Mouse (Mus musculus) midbrain, embryonic 15.5 days (tissue): ENCODE measurements around the gene Lpar3. TPM values are rescaled to one million over a fixed set of nuclear protein-coding genes. Genes with fewer than 3 reads are reported as not detected.

Source experiments
- ATAC-seq: fragments of 200-750 bp; cut with Nextera tagmentation; replicated peaks from 2 replicates; pipeline ENCODE4 v1.8.0; 2017; ENCODE audit warnings: moderate TSS enrichment
- H3K27ac ChIP-seq: fragments of 300-500 bp; sonication (generic); 2 replicates; pipeline ENCODE4 v1.5.1; 2015; ENCODE audit warnings: mild to moderate bottlenecking, inconsistent platforms
- H3K27me3 ChIP-seq: fragments of 300-500 bp; sonication (generic); replicated peaks from 2 replicates; pipeline ENCODE4 v1.6.1; 2015; ENCODE audit warnings: inconsistent platforms
- H3K36me3 ChIP-seq: fragments of 300-500 bp; sonication (generic); replicated peaks from 2 replicates; pipeline ENCODE4 v1.6.1; 2015; ENCODE audit warnings: inconsistent platforms
- H3K4me1 ChIP-seq: fragments of 300-500 bp; sonication (generic); 2 replicates; pipeline ENCODE4 v1.6.1; 2015; ENCODE audit warnings: inconsistent platforms
- H3K4me2 ChIP-seq: fragments of 300-500 bp; sonication (generic); 2 replicates; pipeline ENCODE4 v1.6.1; 2015; ENCODE audit warnings: inconsistent platforms, mild to moderate bottlenecking, moderate library complexity
- H3K4me3 ChIP-seq: fragments of 300-500 bp; sonication (generic); 2 replicates; pipeline ENCODE4 v1.5.1; 2015; ENCODE audit warnings: mild to moderate bottlenecking, inconsistent platforms
- H3K9ac ChIP-seq: fragments of 300-500 bp; sonication (generic); 2 replicates; pipeline ENCODE4 v1.6.1; 2015; ENCODE audit warnings: mild to moderate bottlenecking, inconsistent platforms
- H3K9me3 ChIP-seq: fragments of 300-500 bp; sonication (generic); 2 replicates; pipeline ENCODE4 v1.6.1; 2016; ENCODE audit warnings: inconsistent platforms
- WGBS: fragments of 180-500 bp; shearing (Covaris S2); methylation state at CpG from one replicate; pipeline ENCODE4 v1.1.7; 2015; ENCODE audit warnings: mixed read lengths; 5-methylcytosine and 5-hydroxymethylcytosine counted together
- polyA plus RNA-seq: library from polyadenylated mRNA; unstranded; fragments of >200 nt; fragmentation: Nextera tagmentation; extraction: Ambion mirVana; gene quantifications from 2 replicates; pipeline ENCODE4 v1.2.1, GENCODE M21; 2015

The Lpar3 gene
- polyA plus RNA-seq, 1 experiment from 2014 or later, result 0.61 TPM

GRCm38 (mm10) chr3:146213336-146213735 lies 7.4 kb upstream of the Lpar3 start:
- no peak overlapping the region for H3K9ac ChIP-seq
- H3K36me3 ChIP-seq, result no peaks in the 10 kb centered on the region
- no peak overlapping the region for H3K4me3 ChIP-seq
- no peak overlapping the region for H3K4me2 ChIP-seq
- no peaks in the 10 kb centered on the region for H3K4me1 ChIP-seq
- no peaks in the 10 kb centered on the region for H3K27me3 ChIP-seq
- no peak for ATAC-seq
- 83% methylated on average over 5 of the region's 5 CpGs for WGBS
- H3K27ac ChIP-seq, result no peak overlapping the region
- H3K9me3 ChIP-seq, result no peaks in the 10 kb centered on the region

GRCm38 (mm10) chr3:146216561-146216960 lies 4.2 kb upstream of the Lpar3 start:
- no peak overlapping the region for H3K9ac ChIP-seq
- no peak for ATAC-seq
- WGBS, result 98% methylated on average over 3 of the region's 3 CpGs

GRCm38 (mm10) chr3:146224271-146224670 lies 3.5 kb downstream of the Lpar3 start:
- no peak overlapping the region for H3K4me2 ChIP-seq
- no peaks in the 10 kb centered on the region for H3K36me3 ChIP-seq
- no peaks in the 10 kb centered on the region for H3K9me3 ChIP-seq
- no peak for ATAC-seq
- peaks cover 11% of the 10 kb centered on the region for H3K4me1 ChIP-seq
- 78% methylated on average over 4 of the region's 4 CpGs for WGBS
- H3K4me3 ChIP-seq, result no peak overlapping the region
- H3K27me3 ChIP-seq, result peaks cover 38% of the 10 kb centered on the region
- H3K27ac ChIP-seq, result no peak overlapping the region
- H3K9ac ChIP-seq, result no peak overlapping the region

More at GRCm38 (mm10) chr3:146216561-146216960, 4.2 kb upstream of the Lpar3 start:
- H3K4me2 ChIP-seq, result no peak overlapping the region
- peaks cover 11% of the 10 kb centered on the region for H3K4me1 ChIP-seq
- H3K9me3 ChIP-seq, result no peaks in the 10 kb centered on the region
- H3K4me3 ChIP-seq, result no peak overlapping the region
- no peak overlapping the region for H3K27ac ChIP-seq
- H3K36me3 ChIP-seq, result no peaks in the 10 kb centered on the region
- H3K27me3 ChIP-seq, result peaks cover 18% of the 10 kb centered on the region

GRCm38 (mm10) chr3:146225061-146225761 lies 4.4 kb downstream of the Lpar3 start:
- no peak for ATAC-seq
- Histone ChIP-seq H3K9ac (no peak overlapping the region), H3K36me3 (no peaks in the 10 kb centered on the region), H3K9me3 (no peaks in the 10 kb centered on the region), H3K4me2 (no peak overlapping the region), H3K27ac (no peak overlapping the region), H3K4me1 (peaks cover 11% of the 10 kb centered on the region), H3K27me3 (peaks cover 34% of the 10 kb centered on the region), H3K4me3 (no peak overlapping the region)
- 77% methylated on average over 7 of the region's 7 CpGs for WGBS

- H3K9me3 ChIP-seq, result no peaks in the 10 kb centered on the region
- H3K4me3 ChIP-seq, result no peak overlapping the region
- H3K9ac ChIP-seq, result no peak overlapping the region
- no peaks in the 10 kb centered on the region for H3K4me1 ChIP-seq
- H3K4me2 ChIP-seq, result no peak overlapping the region
- H3K36me3 ChIP-seq, result no peaks in the 10 kb centered on the region
- WGBS, result 69% methylated on average over 3 of the region's 3 CpGs
- ATAC-seq, result no peak
- H3K27ac ChIP-seq, result no peak overlapping the region
- H3K27me3 ChIP-seq, result peaks cover 13% of the 10 kb centered on the region
Measured at GRCm38 (mm10) chr3:146227427-146227826, 6.7 kb downstream of the Lpar3 start.

- no peak for ATAC-seq
- no peak overlapping the region for H3K4me3 ChIP-seq
Measured at GRCm38 (mm10) chr3:146228559-146229310, 8.0 kb downstream of the Lpar3 start.

GRCm38 (mm10) chr3:146232708-146233107 lies 11.9 kb downstream of the Lpar3 start:
- no peaks in the 10 kb centered on the region for H3K4me1 ChIP-seq
- no peak overlapping the region for H3K27ac ChIP-seq
- H3K9ac ChIP-seq, result no peak overlapping the region
- H3K4me2 ChIP-seq, result no peak overlapping the region
- no peak for ATAC-seq
- no peaks in the 10 kb centered on the region for H3K36me3 ChIP-seq
- WGBS, result 75% methylated on average over 7 of the region's 7 CpGs
- no peak overlapping the region for H3K4me3 ChIP-seq
- H3K9me3 ChIP-seq, result no peaks in the 10 kb centered on the region
- H3K27me3 ChIP-seq, result no peaks in the 10 kb centered on the region

More at GRCm38 (mm10) chr3:146228559-146229310, 8.0 kb downstream of the Lpar3 start:
- Histone ChIP-seq H3K9ac (no peak overlapping the region), H3K27ac (no peak overlapping the region), H3K27me3 (0 out of 2 replicates have a peak, but pooled peaks cover 6% of the 10 kb centered on the region), H3K9me3 (no peaks in the 10 kb centered on the region), H3K4me1 (no peaks in the 10 kb centered on the region), H3K4me2 (no peak overlapping the region), H3K36me3 (no peaks in the 10 kb centered on the region)
- 47% methylated on average over 13 of the region's 13 CpGs for WGBS

GRCm38 (mm10) chr3:146233741-146234140 lies 13.0 kb downstream of the Lpar3 start:
- Histone ChIP-seq H3K36me3 (no peaks in the 10 kb centered on the region), H3K4me1 (no peaks in the 10 kb centered on the region), H3K9me3 (no peaks in the 10 kb centered on the region), H3K27me3 (no peaks in the 10 kb centered on the region), H3K4me3 (no peak overlapping the region), H3K27ac (no peak overlapping the region), H3K9ac (no peak overlapping the region), H3K4me2 (no peak overlapping the region)
- WGBS, result 71% methylated on average over 4 of the region's 4 CpGs
- no peak for ATAC-seq

- no peaks in the 10 kb centered on the region for H3K36me3 ChIP-seq
- no peak for ATAC-seq
Measured at GRCm38 (mm10) chr3:146234530-146234929, 13.8 kb downstream of the Lpar3 start.

GRCm38 (mm10) chr3:146236280-146236679 lies 15.5 kb downstream of the Lpar3 start:
- Histone ChIP-seq H3K36me3 (no peaks in the 10 kb centered on the region), H3K4me2 (no peak overlapping the region), H3K9ac (no peak overlapping the region), H3K27me3 (no peaks in the 10 kb centered on the region), H3K9me3 (no peaks in the 10 kb centered on the region), H3K27ac (no peak overlapping the region), H3K4me3 (no peak overlapping the region), H3K4me1 (no peaks in the 10 kb centered on the region)
- WGBS, result 61% methylated on average over 8 of the region's 8 CpGs
- ATAC-seq, result no peak

More at GRCm38 (mm10) chr3:146234530-146234929, 13.8 kb downstream of the Lpar3 start:
- no peak overlapping the region for H3K9ac ChIP-seq
- no peaks in the 10 kb centered on the region for H3K27me3 ChIP-seq
- H3K4me3 ChIP-seq, result no peak overlapping the region
- H3K4me1 ChIP-seq, result no peaks in the 10 kb centered on the region
- H3K4me2 ChIP-seq, result no peak overlapping the region
- 81% methylated on average over 10 of the region's 10 CpGs for WGBS
- no peaks in the 10 kb centered on the region for H3K9me3 ChIP-seq
- no peak overlapping the region for H3K27ac ChIP-seq

GRCm38 (mm10) chr3:146237676-146238075 lies 16.9 kb downstream of the Lpar3 start:
- H3K27me3 ChIP-seq, result no peaks in the 10 kb centered on the region
- H3K4me3 ChIP-seq, result no peak overlapping the region
- no peak overlapping the region for H3K9ac ChIP-seq
- H3K36me3 ChIP-seq, result no peaks in the 10 kb centered on the region
- WGBS, result 73% methylated on average over 5 of the region's 5 CpGs
- H3K4me1 ChIP-seq, result no peaks in the 10 kb centered on the region
- ATAC-seq, result no peak
- H3K4me2 ChIP-seq, result no peak overlapping the region
- H3K27ac ChIP-seq, result no peak overlapping the region
- H3K9me3 ChIP-seq, result no peaks in the 10 kb centered on the region

GRCm38 (mm10) chr3:146244630-146245029 lies 23.9 kb downstream of the Lpar3 start:
- Histone ChIP-seq H3K27me3 (no peaks in the 10 kb centered on the region), H3K36me3 (no peaks in the 10 kb centered on the region), H3K9me3 (no peaks in the 10 kb centered on the region), H3K9ac (no peak overlapping the region), H3K27ac (no peak overlapping the region), H3K4me2 (no peak overlapping the region), H3K4me1 (no peaks in the 10 kb centered on the region), H3K4me3 (no peak overlapping the region)
- WGBS, result 88% methylated on average over 1 of the region's 1 CpGs
- no peak for ATAC-seq
